Mouse (Mus musculus) c-Kit-positive CD71-positive TER-119-negative erythroid progenitor cells, embryonic 14.5 days (primary cell): ENCODE measurements at regions not wholly inside any gene's neighbourhood (a gene's known extent, or its start where the extent isn't known, plus 50 kb on each side); places are given as distances from the start of the nearest gene placed in this dataset.

ENCODE experiments used
- DNase-seq: peaks from one replicate; pipeline ENCODE4 v3.0.0-alpha.2; 2013; ENCODE audit warnings: low read depth

DNA sequence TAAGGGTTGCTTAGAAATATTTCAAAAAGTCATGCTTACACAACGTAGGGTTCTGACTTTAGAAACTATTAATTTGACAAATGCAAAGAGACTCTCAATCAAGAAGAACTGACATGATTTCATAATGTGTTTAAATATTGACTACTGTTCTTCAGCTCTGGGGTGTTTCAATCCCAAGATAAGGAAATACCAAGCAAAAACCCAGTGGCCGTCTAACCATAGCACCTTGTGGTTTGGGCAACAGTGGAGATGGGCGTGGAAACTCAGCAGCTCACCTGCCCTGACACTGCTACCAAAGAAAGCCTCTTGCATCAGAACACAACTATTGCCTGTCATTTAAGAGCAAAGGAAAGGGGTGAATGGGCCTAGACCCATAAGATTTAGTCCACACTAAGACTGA is 119.9 kb downstream of the Foxa2 start:
- no peak for DNase-seq

DNA sequence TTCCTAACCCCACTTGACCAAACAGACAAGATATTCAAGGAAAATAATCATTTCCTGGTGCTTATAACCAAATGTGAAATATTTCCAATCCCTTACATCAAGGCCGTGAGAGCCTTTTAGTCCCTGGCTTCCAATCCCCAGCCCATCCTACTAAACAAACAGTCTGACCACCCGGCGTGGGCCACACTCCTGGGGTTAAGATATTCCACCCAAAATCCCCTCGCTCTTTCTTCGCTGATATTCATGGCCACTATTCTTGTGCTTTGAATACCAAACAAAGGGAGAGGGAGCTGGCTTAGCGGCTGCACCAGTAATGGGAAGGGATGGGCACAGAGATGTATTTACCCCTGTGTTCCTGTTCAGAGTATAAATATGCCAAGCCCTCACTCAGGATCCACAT is 139.4 kb downstream of the Foxa2 start:
- DNase-seq = no peak

DNA sequence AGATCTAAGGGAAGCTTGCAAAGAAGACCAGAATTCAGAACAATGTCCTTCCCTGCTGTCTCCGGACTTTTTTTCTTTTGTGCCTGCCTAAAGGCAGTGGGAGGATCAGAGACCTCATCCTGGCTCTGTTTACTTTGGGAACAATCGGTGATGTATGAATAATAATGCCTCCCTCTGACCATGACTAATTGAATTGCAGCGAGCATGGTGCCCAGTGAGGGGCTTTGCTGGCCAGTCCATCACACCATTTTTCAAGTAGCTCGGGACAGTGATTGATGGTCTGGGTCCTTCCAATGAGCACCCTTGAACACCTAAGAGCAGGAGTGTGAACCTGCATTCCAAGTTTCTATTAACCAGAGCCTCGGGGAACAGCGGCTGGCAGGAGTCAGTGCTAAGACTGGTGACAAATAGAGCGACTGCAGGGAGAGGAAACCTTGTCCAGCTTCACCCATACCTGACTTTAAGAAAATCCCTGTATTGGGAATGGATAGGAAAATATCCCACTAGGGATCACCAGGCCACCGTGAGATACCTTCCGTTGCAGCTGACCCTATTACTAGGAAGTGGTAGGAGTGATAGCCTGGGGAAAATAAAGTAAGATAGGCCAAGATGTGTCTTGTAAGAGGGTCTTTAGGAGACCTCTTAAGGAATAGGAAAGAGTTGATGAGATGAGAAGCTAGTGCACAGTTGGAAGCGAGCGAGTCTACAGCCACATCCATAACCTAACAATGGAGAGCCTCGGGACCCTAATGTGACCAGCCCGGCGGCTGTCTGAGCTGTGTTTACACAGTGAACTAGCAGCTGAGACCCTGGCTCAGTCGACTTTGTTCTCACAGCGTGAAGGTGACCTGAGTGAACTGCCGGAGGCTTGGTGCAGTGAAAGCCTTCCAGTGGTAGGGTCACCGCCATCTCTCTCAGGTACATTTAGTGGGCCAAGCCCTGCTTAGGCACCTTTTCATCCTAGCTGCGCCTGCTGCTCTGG is 140.7 kb downstream of the Foxa2 start:
- no peak for DNase-seq

- no peak for DNase-seq
Measured at GRCm38 (mm10) chr2:147905118-147905517, 141.7 kb downstream of the Foxa2 start.

GRCm38 (mm10) chr2:147899236-147899635 is 147.5 kb downstream of the Foxa2 start:
- DNase-seq = no peak

- DNase-seq = peak; percentile 15
Measured at GRCm38 (mm10) chr2:147895691-147896090, 151.1 kb downstream of the Foxa2 start.

- DNase-seq = no peak
Measured at GRCm38 (mm10) chr2:147894213-147894612, 152.6 kb downstream of the Foxa2 start.

DNA sequence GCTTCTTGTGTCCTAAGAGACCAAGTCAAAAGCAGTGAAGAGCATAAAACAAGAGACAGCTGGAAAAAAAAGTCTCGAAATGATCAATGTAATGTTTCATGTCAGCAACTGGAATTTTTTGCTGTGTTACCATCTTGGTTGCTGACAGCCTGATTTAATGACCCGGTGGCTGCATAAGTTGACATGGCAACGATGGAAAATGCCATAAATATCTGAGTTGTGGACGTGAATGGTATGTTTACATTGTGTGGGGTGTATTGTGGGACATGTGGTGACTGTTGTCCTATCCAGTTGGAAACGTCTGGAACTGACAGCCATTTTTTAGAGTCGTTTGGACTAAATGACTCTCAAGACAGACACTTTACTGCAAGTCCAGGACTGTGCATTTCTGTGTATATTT is 160.6 kb downstream of the Foxa2 start:
- DNase-seq = no peak

DNA sequence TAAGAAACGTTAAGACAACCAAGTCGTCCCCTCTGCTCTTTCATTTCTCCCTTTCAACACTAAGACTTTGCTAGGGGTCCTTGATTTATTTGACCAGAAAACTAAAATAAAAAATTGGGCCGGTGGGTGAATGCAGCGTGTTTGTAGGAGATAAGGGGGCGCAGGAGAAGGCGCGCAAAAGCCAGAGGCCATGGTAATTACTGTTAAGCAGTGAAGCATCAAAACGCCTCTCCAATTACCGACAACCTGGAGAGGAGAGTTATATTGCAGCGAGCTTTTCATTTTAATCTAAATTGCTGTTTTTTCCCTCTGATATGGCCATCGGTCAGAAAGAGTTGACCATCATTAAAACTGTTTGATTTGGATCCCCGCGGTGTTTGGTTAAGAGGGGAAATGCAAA is 168.9 kb downstream of the Foxa2 start:
- DNase-seq = no peak

- DNase-seq = no peak
Measured at GRCm38 (mm10) chr2:147877543-147877904, 169.2 kb downstream of the Foxa2 start.

DNA sequence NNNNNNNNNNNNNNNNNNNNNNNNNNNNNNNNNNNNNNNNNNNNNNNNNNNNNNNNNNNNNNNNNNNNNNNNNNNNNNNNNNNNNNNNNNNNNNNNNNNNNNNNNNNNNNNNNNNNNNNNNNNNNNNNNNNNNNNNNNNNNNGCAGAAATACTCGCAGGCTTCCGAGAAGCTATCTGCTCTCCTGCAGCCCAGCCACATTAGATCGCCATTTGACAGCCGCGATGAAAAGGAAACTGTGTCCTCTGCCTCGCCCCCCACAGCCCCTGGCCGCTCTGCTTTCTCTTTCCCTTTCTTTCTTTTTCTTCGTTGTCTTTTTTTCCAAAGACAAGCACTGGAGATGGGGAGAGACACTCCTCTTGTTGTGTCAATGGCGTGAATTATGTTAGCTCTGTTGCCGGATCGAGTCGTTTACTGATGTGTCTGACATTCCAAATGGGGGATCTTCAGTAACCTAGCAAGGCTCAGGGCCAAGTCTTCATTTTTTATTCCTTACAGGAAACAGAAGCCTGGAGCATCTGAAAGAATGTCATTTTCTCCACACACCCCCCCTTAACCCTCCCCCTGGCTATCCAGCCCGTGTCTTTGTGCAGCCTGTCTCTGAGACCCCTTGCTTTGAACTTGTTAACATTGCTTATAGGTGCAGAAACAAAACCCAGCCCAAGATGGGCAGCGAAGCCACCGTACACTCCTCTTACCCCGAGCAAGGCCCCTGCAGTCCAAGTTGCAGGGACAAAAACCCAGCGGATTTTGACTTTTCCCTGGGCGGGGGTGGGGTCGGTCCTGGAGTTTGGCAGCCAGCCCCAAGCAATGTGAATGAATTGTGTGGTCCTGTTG is 169.8 kb downstream of the Foxa2 start:
- DNase-seq = no peak

DNA sequence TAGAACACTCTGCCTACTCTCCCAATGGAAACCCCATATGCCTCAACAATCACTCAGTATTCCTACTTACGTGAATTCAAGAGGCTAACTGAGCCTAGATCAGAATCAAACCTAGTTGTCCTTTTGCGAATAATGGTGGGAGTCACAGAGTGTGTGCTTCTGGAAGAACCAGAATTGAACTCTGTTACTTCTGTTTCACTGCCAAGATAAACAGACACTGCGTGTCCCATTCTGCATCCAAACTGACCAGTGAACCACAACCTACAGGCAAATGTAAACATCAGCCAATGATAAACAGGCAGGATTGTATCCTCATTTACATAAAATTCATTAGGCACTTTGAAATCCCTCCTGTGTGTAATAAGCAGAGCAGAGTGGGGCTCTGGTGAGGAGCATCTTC is 173.8 kb downstream of the Foxa2 start:
- DNase-seq = no peak

GRCm38 (mm10) chr2:147851186-147851802 is 195.5 kb downstream of the Foxa2 start:
- DNase-seq = no peak

GRCm38 (mm10) chr2:147846968-147847749 is 199.6 kb downstream of the Foxa2 start:
- DNase-seq = no peak

DNA sequence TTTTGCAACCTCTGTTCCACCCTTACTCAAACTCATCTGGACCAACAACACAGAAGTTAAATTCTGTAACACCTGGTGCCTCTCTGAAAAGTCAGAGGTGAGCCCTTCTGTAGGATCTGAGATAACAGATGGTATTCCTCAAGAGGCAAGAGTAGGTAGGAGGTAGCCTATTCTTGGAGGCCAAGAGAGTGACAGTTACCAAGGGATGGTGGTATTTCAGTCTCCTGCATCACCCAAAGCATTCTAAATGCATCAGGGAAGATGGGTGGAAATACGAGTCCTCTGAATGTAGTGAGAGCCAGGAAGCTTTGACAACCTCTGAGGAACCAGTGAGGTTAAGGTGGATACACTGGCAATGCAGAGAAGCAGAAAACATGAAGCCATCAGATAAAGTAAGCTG is 201.5 kb downstream of the Foxa2 start:
- DNase-seq = no peak

GRCm38 (mm10) chr2:147840936-147841335 is 205.8 kb downstream of the Foxa2 start:
- no peak for DNase-seq

DNA sequence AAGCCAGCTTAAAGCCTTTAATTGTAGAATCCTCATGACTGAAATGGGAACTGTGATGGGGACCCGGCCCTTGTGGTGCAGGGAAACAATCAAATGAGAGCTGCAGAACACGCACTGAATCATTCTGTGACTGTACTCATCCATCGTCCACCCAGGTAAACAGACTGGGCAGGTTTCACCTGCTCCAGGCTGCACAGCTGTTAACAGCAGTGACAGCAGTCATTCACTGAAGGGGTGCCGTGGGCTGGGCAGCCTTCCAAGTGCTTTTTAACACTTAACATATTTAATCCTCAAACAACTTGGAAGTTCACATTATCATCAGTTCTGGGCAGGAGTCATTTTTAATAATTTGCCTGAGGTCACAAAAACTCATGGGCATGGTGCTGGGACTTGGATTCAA is 208.2 kb downstream of the Foxa2 start:
- DNase-seq = no peak

DNA sequence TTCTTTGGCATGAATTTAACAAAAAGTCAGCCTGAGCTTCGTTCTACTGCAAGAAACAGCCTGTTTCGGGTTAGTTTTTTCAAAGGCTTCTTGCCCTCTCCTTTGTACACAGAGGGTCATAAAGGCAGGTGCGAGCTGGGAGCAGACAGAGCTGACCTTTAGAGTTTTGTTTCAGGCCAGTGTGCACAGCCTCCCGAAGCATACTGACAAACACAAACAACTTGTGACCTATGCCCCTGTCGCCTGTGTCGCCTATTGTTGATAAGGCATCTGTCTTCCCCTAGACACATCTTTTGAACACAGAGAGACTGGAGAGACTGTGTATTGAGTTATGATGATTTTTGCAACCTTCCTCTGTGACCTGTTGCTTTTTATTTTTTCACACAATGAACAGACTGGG is 216.2 kb downstream of the Foxa2 start:
- DNase-seq = no peak

- DNase-seq = no peak
Measured at GRCm38 (mm10) chr2:147816951-147817350, 229.8 kb downstream of the Foxa2 start.

DNA sequence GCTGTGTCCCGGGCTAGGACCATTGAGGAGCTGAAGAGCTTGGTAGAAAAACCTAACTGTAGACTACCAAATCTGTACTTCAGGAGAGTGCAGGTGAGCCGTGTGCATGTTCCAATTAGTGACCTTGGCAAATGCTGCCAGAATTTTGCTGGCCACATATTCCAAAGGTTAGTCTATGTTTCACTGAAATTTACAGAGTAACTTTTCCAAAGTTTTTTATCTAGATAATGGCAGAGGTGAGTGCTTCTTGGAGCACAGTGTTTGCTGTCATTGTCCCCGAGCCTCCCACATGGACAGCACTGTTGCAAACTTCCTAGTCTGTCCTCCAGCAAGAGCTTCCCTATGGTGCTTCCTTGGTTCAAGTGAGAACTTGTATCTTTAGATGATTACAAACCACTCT is 232.5 kb downstream of the Foxa2 start:
- no peak for DNase-seq

DNA sequence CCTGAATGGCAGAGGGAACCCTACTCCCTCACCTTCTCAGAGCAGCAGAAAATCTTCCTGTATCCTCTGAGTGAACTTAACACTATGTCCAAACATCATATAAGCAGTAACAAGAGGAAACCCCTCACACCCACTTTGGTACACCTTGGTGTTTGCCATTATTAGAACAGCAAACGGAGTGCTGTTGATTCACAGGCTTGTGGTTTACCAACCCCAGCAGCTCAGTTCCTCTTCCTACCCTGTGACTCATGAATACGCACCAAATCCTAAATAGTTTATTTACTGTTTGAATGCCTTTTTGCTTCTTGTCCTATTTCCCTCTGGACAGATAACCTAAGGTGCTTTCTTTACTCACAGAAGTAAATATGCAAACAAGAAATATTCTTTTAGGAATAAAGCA is 233.3 kb downstream of the Foxa2 start:
- DNase-seq = no peak
